Mouse (Mus musculus) inflammation-experienced regulatory T-cells, adult 6 months (primary cell): ENCODE results near the gene Ssx9. TPM values are rescaled to one million over a fixed set of nuclear protein-coding genes. Genes with fewer than 3 reads are reported as not detected.
"Not testable (repeated sequence)": the region's sequence is repeated elsewhere in the genome, so short reads cannot be mapped to it uniquely, and the experiment has no call there.

Experiments used
- ATAC-seq: one replicate; pipeline ENCODE4 v1.8.0; 2017
- polyA plus RNA-seq, 3 experiments: library from polyadenylated mRNA; unstranded; fragments of 100-300 nt; shearing (Covaris generic); gene quantifications; one replicate each; pipeline ENCODE4 v1.2.1; 2017

The Ssx9 gene
- polyA plus RNA-seq: not detected

- not testable (repeated sequence) for ATAC-seq
Measured at GRCm38 (mm10) chrX:8748132-8748531, at the start of gene Ssx9. Gene Ssx9, plus strand, starts transcription at chrX:8748432.

GRCm38 (mm10) chrX:8732907-8733306 lies 15.3 kb upstream of the Ssx9 start:
- ATAC-seq: no peak

GRCm38 (mm10) chrX:8803391-8803790 lies 55.2 kb downstream of the Ssx9 start, which contains the start of gene Ssxb5:
Gene Ssxb5, plus strand, starts transcription at chrX:8803691.
- not testable (repeated sequence) for ATAC-seq

Other genes starting within 250 kb of the Ssx9 start
- not detected for gene Gm14459, start 223.5 kb upstream of the Ssx9 start, polyA plus RNA-seq
- gene Ssxb6, start 200.2 kb upstream of the Ssx9 start, polyA plus RNA-seq: not detected
- not detected for gene Ssxb3, start 156.6 kb upstream of the Ssx9 start, polyA plus RNA-seq
- gene Ssxb8, start 57.6 kb upstream of the Ssx9 start, polyA plus RNA-seq: not detected
- not detected for gene Ssxb5, start 55.3 kb downstream of the Ssx9 start, polyA plus RNA-seq
- gene Gm6592, start 95.6 kb downstream of the Ssx9 start, polyA plus RNA-seq: not detected
- gene Gm5751, start 125.8 kb downstream of the Ssx9 start, polyA plus RNA-seq: not detected
- gene B630019K06Rik, start 143.9 kb downstream of the Ssx9 start, polyA plus RNA-seq: under 1 TPM; 0.18 to 0.30 (median 0.29) TPM
- gene Fthl17b, start 214.5 kb downstream of the Ssx9 start, polyA plus RNA-seq: not detected
- not detected for gene Fthl17c, start 228.1 kb downstream of the Ssx9 start, polyA plus RNA-seq
- gene Fthl17d, start 238.3 kb downstream of the Ssx9 start, polyA plus RNA-seq: not detected